Mouse (Mus musculus): Measurements from ENCODE around the gene C2cd2. TPM values are rescaled to one million over a fixed set of nuclear protein-coding genes. Genes with fewer than 3 reads are reported as not detected.
"Not testable (repeated sequence)": the region's sequence is repeated elsewhere in the genome, so short reads cannot be mapped to it uniquely, and the experiment has no call there.

Gene C2cd2
- total RNA-seq, 2 experiments from 2014 or later = 17.5 to 26.6 TPM

- DNase-seq (ENCODE audit: extremely low spot score in 1 of 2, low spot score in 2 of 2) = no peak
- intact Hi-C loops (cut with DNase I) = no loop called here
Measured at GRCm38 (mm10) chr16:97952371-97952770, 10.0 kb downstream of the C2cd2 start.

DNA sequence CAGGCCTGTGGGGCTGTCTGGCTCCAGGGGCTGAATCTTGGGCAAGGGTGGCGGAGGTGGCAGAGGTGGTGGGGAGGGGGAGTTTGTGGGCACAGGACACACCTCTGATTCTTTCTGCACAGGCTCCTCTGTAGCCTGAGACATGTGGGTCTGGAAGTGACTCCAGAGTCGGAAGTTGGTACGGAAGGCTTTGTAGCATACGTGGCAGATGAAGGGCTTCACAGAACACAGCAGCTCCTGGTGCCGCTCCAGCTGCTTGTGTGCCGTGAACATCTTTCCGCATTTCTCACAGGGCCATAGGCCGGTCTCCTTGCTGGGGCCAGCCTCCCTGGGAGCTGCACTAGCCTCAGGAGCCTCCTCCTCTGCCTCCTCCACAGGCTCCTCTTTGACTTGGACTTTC, 12.3 kb downstream of the C2cd2 start:
- no peak for DNase-seq (ENCODE audit: extremely low spot score in 1 of 2, low spot score in 2 of 2)
- intact Hi-C loops (cut with DNase I) = no loop called here

DNA sequence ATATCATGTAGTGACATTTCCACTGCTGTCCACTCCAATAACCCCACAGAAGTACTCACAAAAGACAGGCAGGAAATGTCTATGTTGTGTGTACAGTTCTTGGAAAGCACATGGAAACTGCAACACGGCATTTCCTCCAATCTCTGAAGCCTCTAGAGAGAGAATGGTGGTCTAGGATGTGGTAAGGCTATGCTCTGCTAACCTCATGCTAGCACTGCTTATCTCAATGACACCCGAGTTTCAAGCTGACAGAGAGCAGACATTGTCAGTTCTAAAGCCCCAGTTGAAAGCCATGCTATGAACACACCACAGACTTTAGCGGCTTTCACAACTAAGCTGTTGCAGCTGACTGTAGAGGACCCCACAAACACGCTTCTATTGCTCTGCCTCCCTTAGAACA, 13.6 kb downstream of the C2cd2 start:
- intact Hi-C loops (cut with DNase I) = no loop called here
- DNase-seq (ENCODE audit: extremely low spot score in 1 of 2, low spot score in 2 of 2) = no peak

DNA sequence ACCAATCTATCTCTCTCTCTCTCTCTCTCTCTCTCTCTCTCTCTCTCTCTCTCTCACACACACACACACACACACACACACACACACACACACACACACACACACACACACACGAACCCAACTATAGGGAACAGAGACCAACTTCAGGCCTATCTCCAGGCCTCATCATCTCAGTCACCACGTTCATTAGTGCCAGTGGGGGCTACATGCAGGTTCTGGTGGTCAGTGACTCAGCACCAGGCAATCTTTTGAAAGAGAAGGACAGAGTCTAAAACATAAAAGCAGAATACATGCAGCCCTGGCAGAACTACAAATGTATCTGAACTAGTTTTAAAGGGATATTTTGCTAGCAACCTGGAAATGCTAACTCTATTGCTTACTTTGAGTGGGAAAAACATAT, 15.4 kb downstream of the C2cd2 start:
- intact Hi-C loops (cut with DNase I); DNase-seq (ENCODE audit: extremely low spot score in 1 of 2, low spot score in 2 of 2): not testable (repeated sequence)

DNA sequence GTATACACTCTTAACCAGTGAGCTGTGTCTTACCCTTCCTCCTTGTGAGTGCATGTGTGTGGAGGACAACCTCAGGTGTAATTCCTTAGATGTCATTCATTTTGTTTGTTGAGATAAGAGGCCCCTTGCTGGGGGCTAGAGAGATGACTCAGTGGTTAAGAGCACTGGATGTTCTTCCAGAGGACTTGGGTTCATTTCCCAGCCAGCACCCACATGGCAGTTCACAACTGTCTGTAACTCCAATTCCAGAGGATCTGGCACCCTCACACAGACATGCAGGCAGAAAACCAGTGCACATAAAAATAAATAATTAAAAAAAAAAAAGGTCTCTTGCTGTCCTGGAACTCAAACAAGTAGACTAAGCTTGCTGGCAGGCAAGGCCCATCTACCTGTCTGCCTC, 20.6 kb downstream of the C2cd2 start:
- intact Hi-C loops (cut with DNase I) = no loop called here
- DNase-seq (ENCODE audit: extremely low spot score in 1 of 2, low spot score in 2 of 2) = no peak

- no peak for DNase-seq (ENCODE audit: extremely low spot score in 1 of 2, low spot score in 2 of 2)
- intact Hi-C loops (cut with DNase I) = no loop called here
Measured at GRCm38 (mm10) chr16:97940471-97940973, 21.9 kb downstream of the C2cd2 start.

- intact Hi-C loops (cut with DNase I) = no loop called here
- DNase-seq (ENCODE audit: extremely low spot score in 1 of 2, low spot score in 2 of 2) = no peak
Measured at GRCm38 (mm10) chr16:97935815-97936214, 26.6 kb downstream of the C2cd2 start.

- intact Hi-C loops (cut with DNase I) = no loop called here
- no peak for DNase-seq (ENCODE audit: extremely low spot score in 1 of 2, low spot score in 2 of 2)
Measured at GRCm38 (mm10) chr16:97930231-97930630, 32.2 kb downstream of the C2cd2 start.

- DNase-seq (ENCODE audit: extremely low spot score in 1 of 2, low spot score in 2 of 2) = no peak
- intact Hi-C loops (cut with DNase I) = no loop called here
Measured at GRCm38 (mm10) chr16:97929520-97929919, 32.9 kb downstream of the C2cd2 start.

- DNase-seq (ENCODE audit: extremely low spot score in 1 of 2, low spot score in 2 of 2) = no peak
Measured at GRCm38 (mm10) chr16:97927331-97927938, 35.0 kb downstream of the C2cd2 start.

DNA sequence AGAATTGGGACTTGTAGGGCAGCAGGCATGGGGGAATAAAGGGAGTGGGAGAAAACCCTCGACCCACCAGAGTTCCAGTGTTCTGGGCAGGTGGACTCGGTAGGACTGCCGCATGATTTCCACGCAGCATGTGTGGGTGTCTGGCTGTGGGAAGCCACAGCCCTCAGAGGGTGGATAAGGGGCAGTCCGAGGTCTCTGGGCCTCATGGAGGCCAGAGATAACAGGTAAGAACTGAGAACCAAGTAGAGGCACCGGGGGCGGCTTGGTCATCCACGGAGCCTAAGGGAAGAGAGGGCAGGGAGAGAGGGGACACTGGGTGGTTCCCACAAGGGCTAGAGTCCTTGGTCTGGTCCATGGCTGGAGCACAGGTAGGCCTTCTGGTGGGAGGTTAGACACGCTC, 36.0 kb downstream of the C2cd2 start:
- intact Hi-C loops (cut with DNase I) = no loop called here
- no peak for DNase-seq (ENCODE audit: extremely low spot score in 1 of 2, low spot score in 2 of 2)

More at GRCm38 (mm10) chr16:97927331-97927938, 35.0 kb downstream of the C2cd2 start:
- intact Hi-C loops (cut with DNase I) = no loop called here

- intact Hi-C loops (cut with DNase I) = no loop called here
- DNase-seq (ENCODE audit: extremely low spot score in 1 of 2, low spot score in 2 of 2) = no peak
Measured at GRCm38 (mm10) chr16:97925760-97926159, 36.6 kb downstream of the C2cd2 start.

GRCm38 (mm10) chr16:97923700-97924099, 38.7 kb downstream of the C2cd2 start:
- intact Hi-C loops (cut with DNase I) = loop anchor here (5.0 kb wide), 1 partner anchor 71 kb away; the partner anchor contains the start of gene Prdm15
- DNase-seq (ENCODE audit: extremely low spot score in 1 of 2, low spot score in 2 of 2) = no peak

DNA sequence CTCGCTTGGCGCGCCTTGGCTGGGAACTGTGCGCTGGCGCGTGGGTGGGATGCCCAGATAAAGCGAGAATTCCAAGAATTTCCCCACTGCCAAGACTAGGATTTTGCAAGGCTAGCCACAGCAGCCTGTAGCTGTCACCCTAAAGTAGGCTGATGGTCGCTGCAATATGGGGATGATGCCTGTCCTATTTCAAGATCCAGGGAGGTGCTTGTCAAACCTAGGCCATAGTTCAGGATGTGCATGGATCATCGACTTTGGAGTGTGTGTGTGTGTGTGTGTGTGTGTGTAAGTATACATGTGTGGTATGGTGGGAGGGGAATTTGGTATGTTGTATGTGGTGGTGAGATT, 39.6 kb downstream of the C2cd2 start:
- intact Hi-C loops (cut with DNase I) = loop anchor here (5.0 kb wide), 1 partner anchor 70 kb away; the partner anchor contains the start of gene Prdm15
- no peak for DNase-seq (ENCODE audit: extremely low spot score in 1 of 2, low spot score in 2 of 2)

GRCm38 (mm10) chr16:97921961-97922778, 40.2 kb downstream of the C2cd2 start:
- peak; percentile 67 to 93 for DNase-seq (ENCODE audit: extremely low spot score in 1 of 2, low spot score in 2 of 2)
- intact Hi-C loops (cut with DNase I) = loop anchor here (5.0 kb wide), 1 partner anchor 70 kb away; the partner anchor contains the start of gene Prdm15

GRCm38 (mm10) chr16:97920621-97921020, 41.8 kb downstream of the C2cd2 start:
- intact Hi-C loops (cut with DNase I) = loop anchor here (5.0 kb wide), 1 partner anchor 68 kb away; the partner anchor contains the start of gene Prdm15
- no peak for DNase-seq (ENCODE audit: extremely low spot score in 1 of 2, low spot score in 2 of 2)

DNA sequence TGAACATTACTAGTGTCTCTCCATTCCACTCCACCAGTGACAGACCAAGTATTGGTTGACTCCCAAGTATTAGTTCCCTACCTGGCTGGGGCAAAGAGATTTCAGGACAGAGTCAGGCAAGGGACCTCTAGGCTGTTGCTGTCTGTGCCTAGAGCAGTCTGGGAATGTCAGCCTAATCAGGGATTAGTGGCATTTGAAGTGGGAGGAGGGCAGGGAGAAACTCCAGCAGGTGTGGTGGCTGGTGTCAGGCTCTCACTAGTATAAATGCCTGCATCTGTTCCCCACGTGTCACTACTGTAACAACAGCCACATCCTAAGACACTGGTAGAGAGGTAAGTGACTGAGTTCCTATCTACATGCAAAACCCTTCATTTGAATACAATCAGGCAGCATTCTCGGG, 42.6 kb downstream of the C2cd2 start:
- no peak for DNase-seq (ENCODE audit: extremely low spot score in 1 of 2, low spot score in 2 of 2)
- intact Hi-C loops (cut with DNase I) = loop anchor here (5.0 kb wide), 1 partner anchor 67 kb away; the partner anchor contains the start of gene Prdm15

DNA sequence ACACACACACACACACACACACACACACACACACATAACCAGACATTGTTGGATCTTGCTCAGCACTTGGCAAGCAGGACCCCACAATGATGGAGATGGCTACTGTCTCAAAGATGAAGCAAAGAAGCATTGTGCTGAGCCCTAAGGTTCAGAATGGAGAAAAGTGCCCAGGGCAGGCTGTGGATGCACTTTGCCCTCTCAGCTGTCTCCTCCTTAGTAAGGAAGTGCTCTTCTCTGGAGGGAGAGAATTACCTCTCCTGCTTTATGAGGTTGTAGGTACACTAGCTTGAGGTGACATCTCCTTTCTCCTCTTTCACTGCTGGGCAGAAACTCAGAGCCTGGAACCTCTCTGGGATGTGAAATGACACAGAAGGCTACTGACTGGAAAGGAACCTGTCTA, 49.5 kb downstream of the C2cd2 start:
- no peak for DNase-seq (ENCODE audit: extremely low spot score in 1 of 2, low spot score in 2 of 2)
- intact Hi-C loops (cut with DNase I) = no loop called here

GRCm38 (mm10) chr16:97909356-97909755, 53.0 kb downstream of the C2cd2 start:
- intact Hi-C loops (cut with DNase I) = no loop called here
- no peak for DNase-seq (ENCODE audit: extremely low spot score in 1 of 2, low spot score in 2 of 2)

DNA sequence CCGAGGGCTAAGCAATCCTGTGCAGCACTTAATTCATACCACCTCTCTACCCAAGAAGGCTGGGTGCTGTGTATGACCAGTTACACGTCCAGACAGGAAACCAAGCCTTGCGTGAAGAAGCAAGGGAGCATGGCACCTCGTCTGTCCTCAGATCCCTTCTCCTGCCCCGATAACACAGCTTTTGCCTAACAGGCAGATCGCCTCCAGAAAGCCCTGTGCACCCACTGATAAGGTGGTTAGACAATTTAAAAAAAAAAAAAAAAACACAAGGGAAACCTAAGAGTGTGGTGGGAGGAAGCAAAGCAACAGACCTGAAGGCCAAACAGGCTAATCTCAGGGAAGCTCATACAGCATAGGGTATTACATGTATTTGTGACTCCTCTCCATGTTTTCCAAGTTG, 54.9 kb downstream of the C2cd2 start:
- intact Hi-C loops (cut with DNase I) = no loop called here
- DNase-seq (ENCODE audit: extremely low spot score in 1 of 2, low spot score in 2 of 2) = no peak

Data from left cerebral cortex, postnatal 10 days (tissue).